Mouse (Mus musculus): Measurements from ENCODE around the gene Uxt.

- TF ChIP-seq CTCF (IDR thresholded peaks at IDR 0.05; ENCODE audit: low read depth), result no peak
- no peak for TF ChIP-seq EP300 (IDR thresholded peaks at IDR 0.05; ENCODE audit: low read depth)
These were observed 30.5 kb downstream of the Uxt start, which contains the start of gene Cfp for GRCm38 (mm10) chrX:20931364-20931763.
